Mouse (Mus musculus) small intestine, adult 2 months (tissue): ENCODE results near the gene Sdccag8.

Experiments
- CTCF ChIP-seq: fragments of 200-500 bp; IDR thresholded peaks from 2 replicates; pipeline ENCODE4 v1.5.1; 2012; ENCODE audit warnings: low read depth, mild to moderate bottlenecking, control low read depth, inconsistent platforms, low read length, moderate library complexity, mixed read lengths; ENCODE audit not compliant: insufficient replicate concordance, insufficient read length; ENCODE audit errors: extremely low read depth
- POLR2A ChIP-seq: fragments of 200-500 bp; IDR thresholded peaks from 2 replicates; pipeline ENCODE4 v1.6.1; 2012; ENCODE audit warnings: low read depth, mild to moderate bottlenecking, control low read depth, inconsistent platforms, low read length, moderate library complexity

GRCm38 (mm10) chr1:177048773-177049172 lies 234.3 kb downstream of the Sdccag8 start:
- TF ChIP-seq CTCF, result no peak
- no peak for TF ChIP-seq POLR2A
